Mouse (Mus musculus): Measurements from ENCODE around the gene Pax5.

Gene Pax5

DNA sequence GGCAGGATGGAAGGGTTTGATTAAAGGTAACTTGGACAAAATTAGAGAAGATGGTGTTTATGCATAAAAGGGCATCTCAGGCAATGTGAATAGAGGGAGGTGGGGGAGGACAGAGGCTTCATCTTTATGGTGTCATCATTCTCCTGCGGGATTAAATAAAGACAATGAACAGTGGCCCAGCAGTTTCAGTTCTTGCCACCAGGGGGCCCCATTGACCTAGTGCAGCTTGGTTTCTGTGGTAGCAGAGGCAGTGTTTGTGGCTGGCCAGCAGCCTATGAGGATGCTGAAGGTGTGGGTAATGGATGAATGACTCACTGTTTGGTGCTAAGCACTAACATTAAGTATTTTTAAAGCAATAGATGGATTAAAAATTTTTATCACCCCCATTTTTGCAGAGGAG, 230.5 kb downstream of the Pax5 start:
- DNase-seq (ENCODE audit: low spot score in 2 of 2): peak in 1 of 2 experiments; percentile 15

All from natural killer cell, adult 2 months (primary cell).